Mouse (Mus musculus) neural tube, embryonic 13.5 days (tissue): ENCODE results near the gene Nol3. TPM values are rescaled to one million over a fixed set of nuclear protein-coding genes. Genes with fewer than 3 reads are reported as not detected.
A peak's percentile ranks its signal among the peaks of the same experiment; 100 is the strongest.
"Not testable (repeated sequence)": the region's sequence is repeated elsewhere in the genome, so short reads cannot be mapped to it uniquely, and the experiment has no call there.

Experiments
- ATAC-seq: fragments of 200-750 bp; cut with Nextera tagmentation; 2 replicates; pipeline ENCODE4 v1.8.0; 2017; ENCODE audit warnings: low read depth, mild to moderate bottlenecking, moderate TSS enrichment, moderate library complexity
- H3K27ac ChIP-seq: fragments of 300-500 bp; sonication (generic); replicated peaks from 2 replicates; pipeline ENCODE4 v1.5.1; 2015; ENCODE audit warnings: moderate library complexity, mild to moderate bottlenecking, inconsistent platforms
- H3K27me3 ChIP-seq: fragments of 300-500 bp; sonication (generic); 2 replicates; pipeline ENCODE4 v1.6.1; 2015; ENCODE audit warnings: mild to moderate bottlenecking, inconsistent platforms
- H3K36me3 ChIP-seq: fragments of 300-500 bp; sonication (generic); 2 replicates; pipeline ENCODE4 v1.6.1; 2015; ENCODE audit warnings: mild to moderate bottlenecking, inconsistent platforms
- H3K4me1 ChIP-seq: fragments of 300-500 bp; sonication (generic); replicated peaks from 2 replicates; pipeline ENCODE4 v1.6.1; 2015; ENCODE audit warnings: inconsistent platforms
- H3K4me2 ChIP-seq: fragments of 300-500 bp; sonication (generic); 2 replicates; pipeline ENCODE4 v1.6.1; 2015; ENCODE audit warnings: inconsistent platforms, mild to moderate bottlenecking, moderate library complexity
- H3K4me3 ChIP-seq: fragments of 300-500 bp; sonication (generic); 2 replicates; pipeline ENCODE4 v1.5.1; 2015; ENCODE audit warnings: mild to moderate bottlenecking, inconsistent platforms
- H3K9ac ChIP-seq: fragments of 300-500 bp; sonication (generic); 2 replicates; pipeline ENCODE4 v1.6.1; 2015; ENCODE audit warnings: moderate library complexity, mild to moderate bottlenecking, inconsistent platforms
- H3K9me3 ChIP-seq: fragments of 300-500 bp; sonication (generic); 2 replicates; pipeline ENCODE4 v1.6.1; 2016; ENCODE audit warnings: inconsistent platforms
- WGBS: fragments of 180-500 bp; shearing (Covaris S2); methylation state at CpG from one replicate; pipeline ENCODE4 v1.1.7; 2015; 5-methylcytosine and 5-hydroxymethylcytosine counted together
- polyA plus RNA-seq: library from polyadenylated mRNA; unstranded; fragments of >200 nt; fragmentation: Nextera tagmentation; extraction: Ambion mirVana; gene quantifications from 2 replicates; pipeline ENCODE4 v1.2.1, GENCODE M21; 2015

The Nol3 gene
- polyA plus RNA-seq, result 5.3 and 6.9 TPM in 2 replicates

DNA sequence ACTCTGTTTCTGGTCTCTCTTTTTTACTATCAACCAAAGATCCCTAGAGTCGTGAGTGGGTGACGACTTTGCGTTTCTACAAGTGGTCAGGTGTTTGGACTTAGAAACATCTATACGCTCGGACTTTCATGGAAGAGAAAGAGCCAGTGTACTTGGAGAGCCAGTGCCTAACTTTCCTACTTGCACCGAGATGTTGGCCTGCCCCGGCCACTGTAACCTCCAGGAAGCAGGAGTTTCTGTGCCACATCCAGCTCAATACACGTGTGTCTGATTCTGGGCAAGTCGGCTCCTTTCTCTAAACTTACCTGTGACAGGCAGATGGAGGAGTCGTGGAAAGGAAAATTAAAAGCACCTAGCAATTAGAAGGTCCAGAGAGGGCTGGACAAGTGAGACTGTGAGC, at the start of gene Nol3:
Gene Nol3 (plus strand): TSS at position 301 of the 400 bp plus-strand sequence.
- Histone ChIP-seq H3K9ac (peak within 1 kb of the TSS; percentile 75), H3K36me3 (peaks cover 11% of the 10 kb centered on the region; the same call in 1 of the 2 replicates), H3K27ac (no peak within 1 kb of the TSS), H3K4me1 (peaks cover 38% of the 10 kb centered on the region), H3K27me3 (peaks cover 99% of the 10 kb centered on the region), H3K9me3 (no peaks in the 10 kb centered on the region), H3K4me2 (peak within 1 kb of the TSS; percentile 77), H3K4me3 (peak within 1 kb of the TSS; percentile 45)
- WGBS, result 2% methylated on average over 10 of the region's 10 CpGs
- no peak for ATAC-seq

GRCm38 (mm10) chr8:105231503-105232320, 44.2 kb upstream of the Nol3 start:
- Histone ChIP-seq H3K27me3 (no peaks in the 10 kb centered on the region), H3K4me3 (no peak overlapping the region), H3K4me1 (0 out of 2 replicates have a peak, but pooled peaks cover 3% of the 10 kb centered on the region), H3K9me3 (no peaks in the 10 kb centered on the region), H3K36me3 (peaks cover 17% of the 10 kb centered on the region; the same call in 1 of the 2 replicates), H3K9ac (no peak overlapping the region), H3K27ac (no peak overlapping the region), H3K4me2 (no peak overlapping the region)
- 89% methylated on average over 12 of the region's 12 CpGs for WGBS
- ATAC-seq, result no peak

GRCm38 (mm10) chr8:105232321-105232693, 43.6 kb upstream of the Nol3 start:
- not testable (repeated sequence) for H3K4me2 ChIP-seq, H3K27me3 ChIP-seq, ATAC-seq, H3K4me1 ChIP-seq, H3K4me3 ChIP-seq, H3K27ac ChIP-seq, H3K9ac ChIP-seq, H3K9me3 ChIP-seq
- H3K36me3 ChIP-seq, result peaks cover 17% of the 10 kb centered on the region; the same call in 1 of the 2 replicates
- 97% methylated on average over 4 of the region's 4 CpGs for WGBS

- no peak overlapping the region for H3K4me3 ChIP-seq
- peaks cover 17% of the 10 kb centered on the region; the same call in 1 of the 2 replicates for H3K36me3 ChIP-seq
- no peaks in the 10 kb centered on the region for H3K4me1 ChIP-seq
- no peak overlapping the region for H3K9ac ChIP-seq
- no peak overlapping the region for H3K27ac ChIP-seq
- no peaks in the 10 kb centered on the region for H3K9me3 ChIP-seq
- no peaks in the 10 kb centered on the region for H3K27me3 ChIP-seq
- 83% methylated on average over 1 of the region's 1 CpGs for WGBS
- H3K4me2 ChIP-seq, result no peak overlapping the region
- no peak for ATAC-seq
Observed at GRCm38 (mm10) chr8:105233126-105233935, 42.6 kb upstream of the Nol3 start.

DNA sequence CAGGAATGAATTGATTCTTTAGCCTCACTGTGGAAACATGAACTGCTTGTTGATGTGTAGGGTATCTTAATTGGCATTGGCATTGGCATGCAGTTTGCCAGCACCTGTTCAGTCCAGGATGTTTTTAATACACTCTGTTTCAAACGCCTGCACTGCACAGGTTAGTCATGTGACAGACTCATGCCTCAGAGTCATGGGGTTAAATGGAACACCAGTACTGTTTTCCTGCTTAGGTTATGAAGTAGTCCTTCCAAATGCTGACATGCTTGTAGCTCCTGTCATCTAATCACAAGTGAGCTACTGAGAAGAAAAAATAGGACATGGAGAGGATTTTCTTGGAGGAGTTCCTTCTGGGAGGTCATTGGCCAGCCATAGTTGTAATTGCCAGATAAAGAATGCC, 40.7 kb upstream of the Nol3 start:
- Histone ChIP-seq H3K27ac (no peak overlapping the region), H3K4me2 (no peak overlapping the region), H3K9ac (no peak overlapping the region), H3K9me3 (no peaks in the 10 kb centered on the region), H3K4me1 (no peaks in the 10 kb centered on the region), H3K27me3 (no peaks in the 10 kb centered on the region), H3K36me3 (peaks cover 34% of the 10 kb centered on the region), H3K4me3 (no peak overlapping the region)
- 86% methylated on average over 1 of the region's 1 CpGs for WGBS
- ATAC-seq, result no peak

DNA sequence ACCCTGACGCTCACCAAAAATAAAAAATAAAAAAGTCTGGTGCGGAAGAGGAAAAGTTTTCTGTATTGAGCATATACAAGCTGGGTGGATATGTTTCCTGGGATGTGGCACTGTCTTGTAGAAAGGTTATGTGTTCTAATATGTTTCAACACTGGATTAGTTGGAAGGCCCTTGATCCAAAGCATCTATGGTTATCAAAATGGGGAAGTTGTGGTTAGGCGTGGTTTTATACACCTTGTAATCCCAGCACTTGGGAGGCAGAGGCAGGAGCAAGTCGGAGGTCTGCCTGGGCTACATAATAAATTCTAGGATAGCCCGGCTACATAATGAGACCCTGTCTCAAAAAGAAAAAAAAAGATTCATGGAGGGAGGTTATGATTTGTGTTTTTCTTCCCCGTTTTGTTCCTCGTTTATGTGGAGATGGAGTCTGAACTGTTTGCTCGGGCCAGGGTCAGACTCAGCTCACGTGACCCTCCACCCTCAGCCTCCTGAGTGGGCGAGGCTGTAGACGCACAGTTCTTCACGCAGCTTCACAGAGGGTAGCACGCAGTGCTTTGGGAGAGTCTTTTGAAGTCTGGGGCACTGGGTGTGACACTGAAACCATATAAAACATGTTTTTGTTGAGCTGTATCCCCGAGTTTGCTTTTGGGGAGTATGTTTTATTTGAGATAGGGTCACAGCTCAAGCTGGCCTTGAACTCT, 38.3 kb upstream of the Nol3 start:
- Histone ChIP-seq H3K4me3 (no peak overlapping the region), H3K27me3 (no peaks in the 10 kb centered on the region), H3K36me3 (peaks cover 55% of the 10 kb centered on the region), H3K9ac (no peak overlapping the region), H3K9me3 (no peaks in the 10 kb centered on the region), H3K4me1 (no peaks in the 10 kb centered on the region), H3K27ac (no peak overlapping the region), H3K4me2 (no peak overlapping the region)
- no peak for ATAC-seq
- 91% methylated on average over 14 of the region's 14 CpGs for WGBS

DNA sequence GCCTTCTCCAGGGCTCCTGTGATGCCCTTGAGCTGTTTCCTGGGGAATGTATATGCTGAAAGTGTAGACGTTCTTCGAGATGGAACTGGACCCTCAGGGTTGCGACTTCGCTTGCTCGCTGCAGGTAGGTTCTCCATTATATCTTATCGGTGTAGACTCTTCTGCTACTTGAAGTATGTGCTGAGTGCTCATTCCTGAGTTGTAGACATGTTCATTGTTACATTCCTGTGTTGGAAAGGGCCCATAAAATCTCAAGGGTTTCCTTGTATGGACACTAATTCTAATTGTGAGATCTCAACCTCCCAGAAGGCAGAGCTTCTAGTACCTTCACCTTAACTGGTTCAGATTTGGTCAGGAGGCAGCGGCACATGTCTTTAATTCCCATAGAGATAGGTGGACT, 34.9 kb upstream of the Nol3 start:
- Histone ChIP-seq H3K9ac (no peak overlapping the region), H3K4me1 (no peaks in the 10 kb centered on the region), H3K4me3 (no peak overlapping the region), H3K27ac (no peak overlapping the region), H3K27me3 (no peaks in the 10 kb centered on the region), H3K36me3 (peaks cover 53% of the 10 kb centered on the region), H3K9me3 (no peaks in the 10 kb centered on the region), H3K4me2 (no peak overlapping the region)
- WGBS, result 99% methylated on average over 7 of the region's 7 CpGs
- no peak for ATAC-seq

- peaks cover 23% of the 10 kb centered on the region for H3K27me3 ChIP-seq
- no peak overlapping the region for H3K4me3 ChIP-seq
- WGBS, result 95% methylated on average over 6 of the region's 6 CpGs
- no peak overlapping the region for H3K27ac ChIP-seq
- H3K4me1 ChIP-seq, result peaks cover 18% of the 10 kb centered on the region
- H3K4me2 ChIP-seq, result no peak overlapping the region
- H3K36me3 ChIP-seq, result peaks cover 61% of the 10 kb centered on the region
- ATAC-seq, result no peak
- H3K9me3 ChIP-seq, result no peaks in the 10 kb centered on the region
- H3K9ac ChIP-seq, result no peak overlapping the region
Observed at GRCm38 (mm10) chr8:105251954-105252353, 24.0 kb upstream of the Nol3 start.

- H3K4me3 ChIP-seq, result no peak overlapping the region
- peaks cover 51% of the 10 kb centered on the region for H3K36me3 ChIP-seq
- ATAC-seq, result no peak
- H3K4me1 ChIP-seq, result peaks cover 18% of the 10 kb centered on the region
- H3K27ac ChIP-seq, result no peak overlapping the region
- no peak overlapping the region for H3K9ac ChIP-seq
- 0 out of 2 replicates have a peak overlapping the region, but pooled peaks have one; percentile 96 for H3K4me2 ChIP-seq
- 89% methylated on average over 10 of the region's 10 CpGs for WGBS
- no peaks in the 10 kb centered on the region for H3K9me3 ChIP-seq
- peaks cover 30% of the 10 kb centered on the region for H3K27me3 ChIP-seq
Observed at GRCm38 (mm10) chr8:105252680-105253537, 23.0 kb upstream of the Nol3 start.

DNA sequence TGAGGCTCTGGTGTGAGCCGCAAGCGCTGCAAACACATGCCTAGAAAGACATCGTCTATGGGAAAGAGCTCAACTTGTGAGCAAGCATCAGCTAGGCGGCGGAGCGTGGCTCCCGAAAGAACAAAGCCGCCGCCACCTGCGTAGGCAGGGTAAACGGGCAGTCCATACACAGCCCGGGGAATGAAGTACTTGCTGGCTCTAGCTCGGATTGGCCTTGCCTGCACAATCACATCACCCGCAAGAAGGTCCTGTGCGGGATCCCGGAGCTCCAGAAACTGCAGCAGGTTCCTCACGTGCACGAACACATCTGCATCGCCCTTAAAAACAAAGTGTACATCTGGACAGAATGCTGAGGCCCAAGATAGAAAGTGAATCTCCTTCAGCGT, 22.2 kb upstream of the Nol3 start:
- Histone ChIP-seq H3K9me3 (no peaks in the 10 kb centered on the region), H3K27ac (peak overlapping the region; percentile 55; the same call in 1 of the 2 replicates), H3K27me3 (peaks cover 39% of the 10 kb centered on the region), H3K36me3 (peaks cover 43% of the 10 kb centered on the region), H3K4me2 (peak overlapping the region; percentile 96), H3K4me1 (peaks cover 21% of the 10 kb centered on the region), H3K4me3 (peak overlapping the region; percentile 61), H3K9ac (peak overlapping the region; percentile 79)
- ATAC-seq, result peak; percentile 45; the same call in 1 of the 2 replicates
- WGBS, result 30% methylated on average over 20 of the region's 20 CpGs
